Mouse (Mus musculus) limb, embryonic 15.5 days (tissue): ENCODE measurements around the gene F12. TPM values are rescaled to one million over a fixed set of nuclear protein-coding genes. Genes with fewer than 3 reads are reported as not detected.

Experiments used
- ATAC-seq: fragments of 200-750 bp; cut with Nextera tagmentation; 2 replicates; pipeline ENCODE4 v1.8.0; 2017; ENCODE audit warnings: low read depth, moderate TSS enrichment; ENCODE audit not compliant: insufficient number of reproducible peaks, low FRiP score, low TSS enrichment
- H3K27ac ChIP-seq: fragments of 300-500 bp; sonication (generic); 2 replicates; pipeline ENCODE4 v1.5.1; 2015; ENCODE audit warnings: moderate library complexity, mild to moderate bottlenecking, inconsistent platforms
- H3K27me3 ChIP-seq: fragments of 300-500 bp; sonication (generic); 2 replicates; pipeline ENCODE4 v1.6.1; 2015; ENCODE audit warnings: inconsistent platforms
- H3K36me3 ChIP-seq: fragments of 300-500 bp; sonication (generic); 2 replicates; pipeline ENCODE4 v1.6.1; 2015; ENCODE audit warnings: inconsistent platforms
- H3K4me1 ChIP-seq: fragments of 300-500 bp; sonication (generic); 2 replicates; pipeline ENCODE4 v1.6.1; 2015; ENCODE audit warnings: inconsistent platforms
- H3K4me2 ChIP-seq: fragments of 300-500 bp; sonication (generic); 2 replicates; pipeline ENCODE4 v1.6.1; 2015; ENCODE audit warnings: mild to moderate bottlenecking, inconsistent platforms
- H3K4me3 ChIP-seq: fragments of 300-500 bp; sonication (generic); 2 replicates; pipeline ENCODE4 v1.5.1; 2015; ENCODE audit warnings: mild to moderate bottlenecking, inconsistent platforms
- H3K9ac ChIP-seq: fragments of 300-500 bp; sonication (generic); 2 replicates; pipeline ENCODE4 v1.6.1; 2015; ENCODE audit warnings: inconsistent platforms
- H3K9me3 ChIP-seq: fragments of 300-500 bp; sonication (generic); 2 replicates; pipeline ENCODE4 v1.6.1; 2016; ENCODE audit warnings: inconsistent platforms
- WGBS: fragments of 180-500 bp; shearing (Covaris S2); methylation state at CpG from one replicate; pipeline ENCODE4 v1.1.7; 2015; 5-methylcytosine and 5-hydroxymethylcytosine counted together
- microRNA-seq: library from miRNA; unstranded; fragments of <30 nt; microRNA quantifications from one replicate; pipeline ENCODE4, GENCODE M21; 2016
- polyA plus RNA-seq: library from polyadenylated mRNA; unstranded; fragments of >200 nt; fragmentation: Nextera tagmentation; extraction: Ambion mirVana; gene quantifications from 2 replicates; pipeline ENCODE4 v1.2.1, GENCODE M21; 2015

Gene F12
- polyA plus RNA-seq, 1 experiment from 2014 or later, result 0.17 TPM

- peaks cover 11% of the 10 kb centered on the region; the same call in 1 of the 2 replicates for H3K4me1 ChIP-seq
- H3K9ac ChIP-seq, result no peak overlapping the region
- H3K9me3 ChIP-seq, result no peaks in the 10 kb centered on the region
- no peaks in the 10 kb centered on the region for H3K36me3 ChIP-seq
- peak overlapping the region; percentile 8; the same call in 1 of the 2 replicates for H3K4me3 ChIP-seq
- H3K27me3 ChIP-seq, result peaks cover 47% of the 10 kb centered on the region
- 7% methylated on average over 32 of the region's 32 CpGs for WGBS
- H3K27ac ChIP-seq, result no peak overlapping the region
- ATAC-seq, result no peak
- H3K4me2 ChIP-seq, result peak overlapping the region; percentile 29
Observed at GRCm38 (mm10) chr13:55378907-55379580, 47.5 kb downstream of the F12 start.

- no peak overlapping the region for H3K4me3 ChIP-seq
- H3K4me2 ChIP-seq, result no peak overlapping the region
- no peaks in the 10 kb centered on the region for H3K9me3 ChIP-seq
- WGBS, result 63% methylated on average over 2 of the region's 2 CpGs
- no peak overlapping the region for H3K9ac ChIP-seq
- H3K4me1 ChIP-seq, result peaks cover 11% of the 10 kb centered on the region; the same call in 1 of the 2 replicates
- H3K36me3 ChIP-seq, result no peaks in the 10 kb centered on the region
- H3K27ac ChIP-seq, result no peak overlapping the region
- H3K27me3 ChIP-seq, result peaks cover 53% of the 10 kb centered on the region
- ATAC-seq, result no peak
Observed at GRCm38 (mm10) chr13:55375877-55376276, 50.7 kb downstream of the F12 start.

GRCm38 (mm10) chr13:55374206-55374924 lies 52.2 kb downstream of the F12 start:
- Histone ChIP-seq H3K9ac (no peak overlapping the region), H3K36me3 (no peaks in the 10 kb centered on the region), H3K27ac (no peak overlapping the region), H3K27me3 (peaks cover 44% of the 10 kb centered on the region), H3K4me2 (no peak overlapping the region), H3K4me3 (no peak overlapping the region), H3K9me3 (no peaks in the 10 kb centered on the region), H3K4me1 (peaks cover 9% of the 10 kb centered on the region; the same call in 1 of the 2 replicates)
- WGBS, result 59% methylated on average over 6 of the region's 6 CpGs
- ATAC-seq, result no peak

GRCm38 (mm10) chr13:55371740-55372139 lies 54.9 kb downstream of the F12 start:
- H3K27me3 ChIP-seq, result peaks cover 22% of the 10 kb centered on the region
- 55% methylated on average over 5 of the region's 5 CpGs for WGBS

GRCm38 (mm10) chr13:55371007-55371681 lies 55.4 kb downstream of the F12 start:
- peak; percentile 59; the same call in 1 of the 2 replicates for ATAC-seq
- Histone ChIP-seq H3K36me3 (no peaks in the 10 kb centered on the region), H3K27ac (no peak overlapping the region), H3K4me1 (peaks cover 2% of the 10 kb centered on the region; the same call in 1 of the 2 replicates), H3K4me2 (no peak overlapping the region), H3K9me3 (no peaks in the 10 kb centered on the region), H3K4me3 (no peak overlapping the region), H3K9ac (no peak overlapping the region), H3K27me3 (peaks cover 22% of the 10 kb centered on the region)
- WGBS, result 66% methylated on average over 8 of the region's 8 CpGs

More at GRCm38 (mm10) chr13:55371740-55372139, 54.9 kb downstream of the F12 start:
- Histone ChIP-seq H3K4me3 (no peak overlapping the region), H3K4me2 (no peak overlapping the region), H3K36me3 (no peaks in the 10 kb centered on the region), H3K27ac (no peak overlapping the region), H3K9me3 (no peaks in the 10 kb centered on the region), H3K4me1 (peaks cover 2% of the 10 kb centered on the region; the same call in 1 of the 2 replicates), H3K9ac (no peak overlapping the region)
- peak; percentile 32; the same call in 1 of the 2 replicates for ATAC-seq

GRCm38 (mm10) chr13:55370234-55370633 lies 56.4 kb downstream of the F12 start:
- H3K4me3 ChIP-seq, result no peak overlapping the region
- no peak overlapping the region for H3K9ac ChIP-seq
- no peaks in the 10 kb centered on the region for H3K9me3 ChIP-seq
- no peak for ATAC-seq
- no peaks in the 10 kb centered on the region for H3K36me3 ChIP-seq
- no peak overlapping the region for H3K4me2 ChIP-seq
- no peak overlapping the region for H3K27ac ChIP-seq
- peaks cover 22% of the 10 kb centered on the region for H3K27me3 ChIP-seq
- WGBS, result 65% methylated on average over 3 of the region's 3 CpGs
- no peaks in the 10 kb centered on the region; the same call in 1 of the 2 replicates for H3K4me1 ChIP-seq

- Histone ChIP-seq H3K9me3 (no peaks in the 10 kb centered on the region), H3K36me3 (no peaks in the 10 kb centered on the region), H3K4me3 (peak within 1 kb of the TSS; percentile 4; the same call in 1 of the 2 replicates), H3K27ac (no peak within 1 kb of the TSS), H3K4me2 (0 out of 2 replicates have a peak within 1 kb of the TSS, but pooled peaks have one; percentile 10), H3K27me3 (peaks cover 22% of the 10 kb centered on the region), H3K4me1 (no peaks in the 10 kb centered on the region; the same call in 1 of the 2 replicates), H3K9ac (no peak within 1 kb of the TSS)
- WGBS, result 44% methylated on average over 13 of the region's 13 CpGs
- no peak for ATAC-seq
Observed at GRCm38 (mm10) chr13:55369531-55370114, 57.0 kb downstream of the F12 start, which contains the start of gene Rgs14. Rgs14 (plus strand) TSS chr13:55369732.

- Histone ChIP-seq H3K36me3 (no peaks in the 10 kb centered on the region), H3K4me1 (no peaks in the 10 kb centered on the region; the same call in 1 of the 2 replicates), H3K9ac (no peak overlapping the region), H3K27ac (no peak overlapping the region), H3K9me3 (no peaks in the 10 kb centered on the region), H3K4me2 (no peak overlapping the region), H3K27me3 (peaks cover 18% of the 10 kb centered on the region), H3K4me3 (no peak overlapping the region)
- 71% methylated on average over 7 of the region's 7 CpGs for WGBS
- ATAC-seq, result no peak
Observed at GRCm38 (mm10) chr13:55368401-55368800, 58.2 kb downstream of the F12 start.

Small RNA genes within 50 kb of the gene (microRNA-seq; reads per million reads assigned to microRNA genes)
- gene Mir6943, result not detected

Other genes with a start within 250 kb of the F12 start
- 52.4 and 55.8 TPM in 2 replicates for gene Nsd1, start 217.0 kb downstream of the F12 start, polyA plus RNA-seq
- 427 and 446 TPM in 2 replicates for gene Prelid1, start 106.3 kb downstream of the F12 start, polyA plus RNA-seq
- 110 and 119 TPM in 2 replicates for gene Rab24, start 104.8 kb downstream of the F12 start, polyA plus RNA-seq
- 43.8 and 46.2 TPM in 2 replicates for gene Mxd3, start 97.0 kb downstream of the F12 start, polyA plus RNA-seq
- gene Lman2, start 64.0 kb downstream of the F12 start, polyA plus RNA-seq, result 104 and 109 TPM in 2 replicates
- 1.4 and 2.4 TPM in 2 replicates for gene Rgs14, start 57.1 kb downstream of the F12 start, polyA plus RNA-seq
- gene Slc34a1, start 28.6 kb downstream of the F12 start, polyA plus RNA-seq, result 0.20 TPM in 1 of 2 replicates, not detected in the other
- not detected in 2 replicates for gene Pfn3, start 11.6 kb downstream of the F12 start, polyA plus RNA-seq
- gene Grk6, start 18.3 kb upstream of the F12 start, polyA plus RNA-seq, result 34.3 and 39.0 TPM in 2 replicates
- 0.38 and 1.2 TPM in 2 replicates for gene Prr7, start 37.5 kb upstream of the F12 start, polyA plus RNA-seq
- gene Dbn1, start 61.3 kb upstream of the F12 start, polyA plus RNA-seq, result 162 and 172 TPM in 2 replicates
- gene Pdlim7, start 86.9 kb upstream of the F12 start, polyA plus RNA-seq, result 147 and 213 TPM in 2 replicates
- gene Dok3, start 102.5 kb upstream of the F12 start, polyA plus RNA-seq, result 4.7 and 5.7 TPM in 2 replicates
- gene Ddx41, start 109.9 kb upstream of the F12 start, polyA plus RNA-seq, result 56.1 and 56.7 TPM in 2 replicates
- 34.8 and 35.4 TPM in 2 replicates for gene Fam193b, start 144.3 kb upstream of the F12 start, polyA plus RNA-seq
- 214 and 263 TPM in 2 replicates for gene Tmed9, start 146.9 kb upstream of the F12 start, polyA plus RNA-seq
- gene B4galt7, start 173.1 kb upstream of the F12 start, polyA plus RNA-seq, result 34.0 TPM in 2 replicates
- 56.0 and 57.8 TPM in 2 replicates for gene Caml, start 196.2 kb upstream of the F12 start, polyA plus RNA-seq
- gene Ddx46, start 208.2 kb upstream of the F12 start, polyA plus RNA-seq, result 30.7 and 33.4 TPM in 2 replicates